Mouse (Mus musculus): ENCODE measurements around the gene Olfr30.

- TF ChIP-seq CTCF (conservative IDR thresholded peaks at IDR 0.05; ENCODE audit: low read length) (no peak), POU5F1 (IDR thresholded peaks at IDR 0.05; ENCODE audit: borderline replicate concordance, low read length) (no peak)
Observed at GRCm38 (mm10) chr11:58452759-58453158, 9.3 kb downstream of the Olfr30 start, which contains the start of gene Lypd9.
